Comparison of ENCODE assay signal across 17 mouse cellular contexts in genomic region chr10:119534852-119535251, GRCm38 (mm10).
"Had no signal": no experiment of that assay in that cellular context is flagged by ENCODE, and none has a peak within 500 bp of the region (broad histone marks: within the 10 kb centered on the region; RNA-seq: fewer than 3 reads in every experiment).

No protein-coding gene starts in this region.

- H3K4me3 ChIP-seq: liver, embryonic 13.5 days; liver, embryonic 15.5 days; lung, embryonic 15.5 days; megakaryocyte, embryonic 14.5 days; neural tube, embryonic 12.5 days; stomach, embryonic 15.5 days had no signal

- H3K9me3 ChIP-seq: liver, embryonic 13.5 days; liver, embryonic 15.5 days; lung, embryonic 15.5 days; neural tube, embryonic 12.5 days; stomach, embryonic 15.5 days had no signal

- H3K4me2 ChIP-seq: liver, embryonic 13.5 days; liver, embryonic 15.5 days; lung, embryonic 15.5 days; neural tube, embryonic 12.5 days; stomach, embryonic 15.5 days had no signal

- H3K27me3 ChIP-seq: liver, embryonic 13.5 days; liver, embryonic 15.5 days; lung, embryonic 15.5 days; megakaryocyte, embryonic 14.5 days; neural tube, embryonic 12.5 days; stomach, embryonic 15.5 days had no signal

- DNase-seq: liver, embryonic 13.5 days; liver, postnatal 0 days; lung, adult 2 months; lung, postnatal 14 days; lung, postnatal 36 days; right cerebral cortex, postnatal 14 days; thymus, adult 2 months; thymus, postnatal 25 days; thymus, postnatal 4 days had no signal

- H3K4me1 ChIP-seq: liver, embryonic 13.5 days; liver, embryonic 15.5 days; lung, embryonic 15.5 days; megakaryocyte, embryonic 14.5 days; neural tube, embryonic 12.5 days; stomach, embryonic 15.5 days had no signal

- H3K27ac ChIP-seq: liver, embryonic 13.5 days; liver, embryonic 15.5 days; lung, embryonic 15.5 days; macrophage; neural tube, embryonic 12.5 days; stomach, embryonic 15.5 days; stomach, postnatal 0 days had no signal

- H3K36me3 ChIP-seq: liver, embryonic 13.5 days; liver, embryonic 15.5 days; lung, embryonic 15.5 days; neural tube, embryonic 12.5 days; stomach, embryonic 15.5 days had no signal

- H3K9ac ChIP-seq: liver, embryonic 13.5 days; liver, embryonic 15.5 days; liver, postnatal 0 days; lung, embryonic 15.5 days; neural tube, embryonic 12.5 days; stomach, embryonic 15.5 days had no signal

- ATAC-seq: liver, postnatal 0 days; lung, postnatal 0 days had no signal
